ENCODE assay signal across 8 mouse cellular contexts in the genomic region with DNA sequence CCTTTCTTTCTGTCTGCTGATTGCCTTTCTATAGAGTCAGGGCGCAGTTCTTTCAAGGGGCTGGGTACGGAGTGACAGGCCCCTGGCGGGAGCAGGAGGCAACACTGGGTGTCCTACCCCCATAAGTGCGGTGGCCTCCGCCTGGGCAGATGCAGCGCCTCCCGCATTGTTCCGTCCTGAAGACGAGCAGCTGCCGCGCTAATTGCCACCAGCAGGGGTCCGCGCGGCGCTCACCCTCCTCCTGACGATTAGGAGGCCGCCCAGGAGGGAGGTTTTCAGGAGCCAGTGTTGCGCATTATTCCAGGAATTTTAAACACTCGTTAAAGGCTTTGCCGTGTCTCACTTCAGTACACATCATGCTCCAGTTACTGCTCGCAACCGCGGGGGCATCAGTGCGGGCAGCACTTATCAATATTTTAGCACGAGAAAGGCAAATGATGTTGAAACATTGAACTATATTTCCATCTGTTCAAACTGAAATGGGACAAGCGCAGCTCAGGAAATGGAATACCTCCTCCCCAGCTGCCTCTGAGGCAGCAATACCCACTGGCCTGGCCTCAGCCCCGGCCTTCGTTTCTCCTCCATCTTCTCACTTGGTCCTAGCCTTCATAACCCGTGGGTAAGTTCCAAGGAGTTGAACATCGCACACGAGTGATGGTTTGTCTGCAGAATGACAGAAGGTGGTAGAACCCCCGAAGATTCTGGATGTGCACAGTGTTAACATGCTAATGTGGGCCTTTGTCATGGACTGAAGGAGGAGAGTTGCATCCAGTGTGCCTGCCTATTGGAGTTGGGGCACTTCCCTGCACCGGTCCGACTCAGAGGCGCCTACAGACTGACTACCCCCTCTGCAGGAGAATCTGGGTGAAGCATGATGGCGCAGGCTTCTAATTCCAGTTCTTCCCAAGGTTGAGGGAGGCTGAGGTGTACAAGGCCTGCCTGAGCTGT. TPM values are rescaled to one million over a fixed set of nuclear protein-coding genes. Genes with fewer than 3 reads are reported as not detected.
DNase-seq lines count a peak whose midpoint lies in the region; ATAC-seq lines count a peak whose summit lies in the region.

No protein-coding gene starts in this region.

- peak overlapping the region; percentile 44 for H3K9ac ChIP-seq in embryonic facial prominence, embryonic 12.5 days
- H3K9ac ChIP-seq in limb, embryonic 12.5 days (replicated peaks) = peak overlapping the region; percentile 37; the same call in 1 of the 2 replicates
- H3K9ac ChIP-seq in midbrain, embryonic 16.5 days (ENCODE audit: low read depth, low read length) = peak overlapping the region; percentile 32; the same call in 1 of the 2 replicates

- 4% methylated on average over 36 of the region's 36 CpGs for WGBS in embryonic facial prominence, embryonic 12.5 days
- 2% methylated on average over 36 of the region's 36 CpGs for WGBS in limb, embryonic 12.5 days
- 2% methylated on average over 34 of the region's 36 CpGs for WGBS in midbrain, embryonic 16.5 days

- peaks cover 16% of the 10 kb centered on the region; the same call in 1 of the 2 replicates for H3K4me1 ChIP-seq in embryonic facial prominence, embryonic 12.5 days
- H3K4me1 ChIP-seq in limb, embryonic 12.5 days (replicated peaks) = peaks cover 12% of the 10 kb centered on the region
- peaks cover 7% of the 10 kb centered on the region for H3K4me1 ChIP-seq in midbrain, embryonic 16.5 days (ENCODE audit: control insufficient read depth, insufficient read depth, low read length)

- intact Hi-C loops in heart, postnatal 36 days (cut with DNase I) = loop anchor here (5.0 kb wide), 1 partner anchor 416 kb away; no protein-coding TSS in a partner anchor

- H3K9me3 ChIP-seq in embryonic facial prominence, embryonic 12.5 days = no peaks in the 10 kb centered on the region
- H3K9me3 ChIP-seq in limb, embryonic 12.5 days = no peaks in the 10 kb centered on the region
- H3K9me3 ChIP-seq in midbrain, embryonic 16.5 days (replicated peaks; ENCODE audit: control insufficient read depth, low read length, poor library complexity, severe bottlenecking) = no peaks in the 10 kb centered on the region

- peak; percentile 68; the same call in 1 of the 2 replicates for ATAC-seq in embryonic facial prominence, embryonic 12.5 days (ENCODE audit: insufficient number of reproducible peaks, insufficient read depth, low FRiP score, low TSS enrichment)
- peak; percentile 48; the same call in 1 of the 2 replicates for ATAC-seq in limb, embryonic 12.5 days (ENCODE audit: insufficient number of reproducible peaks, insufficient read depth, low FRiP score, low TSS enrichment, low read depth)
- peak; percentile 85 for ATAC-seq in midbrain, embryonic 16.5 days
- no peak for ATAC-seq in erythroid progenitor cell, adult 5-6 weeks (replicated peaks; ENCODE audit: low FRiP score, poor library complexity, severe bottlenecking)

- H3K4me3 ChIP-seq in embryonic facial prominence, embryonic 12.5 days = peak overlapping the region; percentile 32
- H3K4me3 ChIP-seq in limb, embryonic 12.5 days (replicated peaks) = peak overlapping the region; percentile 43
- peak overlapping the region; percentile 38 for H3K4me3 ChIP-seq in midbrain, embryonic 16.5 days (ENCODE audit: low read depth, low read length)

- H3K27me3 ChIP-seq in embryonic facial prominence, embryonic 12.5 days = peaks cover 50% of the 10 kb centered on the region
- peaks cover 77% of the 10 kb centered on the region for H3K27me3 ChIP-seq in limb, embryonic 12.5 days
- H3K27me3 ChIP-seq in midbrain, embryonic 16.5 days (ENCODE audit: control insufficient read depth, insufficient read depth, low read depth, low read length) = peaks cover 22% of the 10 kb centered on the region

- peak; percentile 53 to 66 for DNase-seq in layer of hippocampus, postnatal 10 days (ENCODE audit: low spot score in 2 of 2)
- DNase-seq in layer of hippocampus, postnatal 36 days = no peak
- peak; percentile 37 to 43 for DNase-seq in adrenal gland, adult 18-20 months (ENCODE audit: low spot score in 2 of 2)
- DNase-seq in heart, postnatal 36 days = peak; percentile 25 to 38

- H3K27ac ChIP-seq in embryonic facial prominence, embryonic 12.5 days = peak overlapping the region; percentile 25; the same call in 1 of the 2 replicates
- 0 out of 2 replicates have a peak overlapping the region, but pooled peaks have one; percentile 50 for H3K27ac ChIP-seq in limb, embryonic 12.5 days
- no peak overlapping the region for H3K27ac ChIP-seq in midbrain, embryonic 16.5 days (ENCODE audit: low read length)

- H3K36me3 ChIP-seq in embryonic facial prominence, embryonic 12.5 days = no peaks in the 10 kb centered on the region
- no peaks in the 10 kb centered on the region for H3K36me3 ChIP-seq in limb, embryonic 12.5 days
- no peaks in the 10 kb centered on the region for H3K36me3 ChIP-seq in midbrain, embryonic 16.5 days (ENCODE audit: control insufficient read depth, insufficient read depth, low read length)

- H3K4me2 ChIP-seq in embryonic facial prominence, embryonic 12.5 days (replicated peaks) = peak overlapping the region; percentile 70
- peak overlapping the region; percentile 77 for H3K4me2 ChIP-seq in limb, embryonic 12.5 days
- peak overlapping the region; percentile 66 for H3K4me2 ChIP-seq in midbrain, embryonic 16.5 days (ENCODE audit: low read length)

RNA-seq across cellular contexts. Expression of gene Six3, which starts 32.6 kb away (rescaled TPM):
- total RNA-seq in layer of hippocampus, postnatal 10 days (2021) = under 1 TPM; 0.43 to 0.54 TPM
- under 1 TPM; 0.12 to 0.25 TPM for total RNA-seq in layer of hippocampus, postnatal 36 days (2021)
- total RNA-seq in adrenal gland, adult 18-20 months (2021) = not detected
- 8.9 and 9.8 TPM in 2 replicates for polyA plus RNA-seq in embryonic facial prominence, embryonic 12.5 days (2016; fragmentation: Nextera tagmentation; extraction: Ambion mirVana)
- not detected for total RNA-seq in heart, postnatal 36 days (2021)
- polyA plus RNA-seq in limb, embryonic 12.5 days (2016; fragmentation: Nextera tagmentation; extraction: Ambion mirVana) = not detected in 2 replicates
- 19.1 and 24.2 TPM in 2 replicates for polyA plus RNA-seq in midbrain, embryonic 16.5 days (2015; fragmentation: Nextera tagmentation; extraction: Ambion mirVana)
- not detected in 2 replicates for total RNA-seq in erythroid progenitor cell, adult 5-6 weeks (2015; ENCODE audit: low replicate concordance)
- total RNA-seq in erythroid progenitor cell, adult 5-6 weeks (2017; ENCODE audit: low replicate concordance) = not detected in 2 replicates

RNA-seq across cellular contexts. Expression of gene Six2, which starts 42.1 kb away (rescaled TPM):
- under 1 TPM; 0.25 to 0.42 TPM for total RNA-seq in layer of hippocampus, postnatal 10 days (2021)
- total RNA-seq in layer of hippocampus, postnatal 36 days (2021) = under 1 TPM in 1 of 2 experiments, not detected in 1; 0.48 TPM
- total RNA-seq in adrenal gland, adult 18-20 months (2021) = not detected
- 33.2 and 38.0 TPM in 2 replicates for polyA plus RNA-seq in embryonic facial prominence, embryonic 12.5 days (2016; fragmentation: Nextera tagmentation; extraction: Ambion mirVana)
- under 1 TPM; 0.30 to 0.33 TPM for total RNA-seq in heart, postnatal 36 days (2021)
- polyA plus RNA-seq in limb, embryonic 12.5 days (2016; fragmentation: Nextera tagmentation; extraction: Ambion mirVana) = 11.0 and 12.3 TPM in 2 replicates
- 0.16 and 0.33 TPM in 2 replicates for polyA plus RNA-seq in midbrain, embryonic 16.5 days (2015; fragmentation: Nextera tagmentation; extraction: Ambion mirVana)
- total RNA-seq in erythroid progenitor cell, adult 5-6 weeks (2015; ENCODE audit: low replicate concordance) = not detected in 2 replicates
- not detected in 2 replicates for total RNA-seq in erythroid progenitor cell, adult 5-6 weeks (2017; ENCODE audit: low replicate concordance)

Comparison
In these comparisons a context has a peak if more than half of its experiments do, and no peak if none do; other contexts are left out.
1. DNase-seq: peak in layer of hippocampus, postnatal 10 days (2 of 2), adrenal gland, adult 18-20 months (2 of 2) and heart, postnatal 36 days (2 of 2); none in layer of hippocampus, postnatal 36 days (0 of 2).
2. Peak in every context shown above with its lines, with median percentiles within 50 percentile points of each other: H3K4me2 ChIP-seq, H3K4me3 ChIP-seq and H3K9ac ChIP-seq.